Mouse (Mus musculus): ENCODE data around the gene Mrs2. TPM values are rescaled to one million over a fixed set of nuclear protein-coding genes. Genes with fewer than 3 reads are reported as not detected.
"Not testable (repeated sequence)": the region's sequence is repeated elsewhere in the genome, so short reads cannot be mapped to it uniquely, and the experiment has no call there.

The Mrs2 gene
- polyA plus RNA-seq, 1 experiment from 2014 or later: 24.6 TPM

- no peak for DNase-seq (ENCODE audit: low spot score)
Measured at GRCm38 (mm10) chr13:24981031-24981430, 39.1 kb downstream of the Mrs2 start.

- DNase-seq (ENCODE audit: low spot score): no peak
Measured at GRCm38 (mm10) chr13:24977820-24978342, 42.3 kb downstream of the Mrs2 start.

GRCm38 (mm10) chr13:24976384-24976783 is 43.8 kb downstream of the Mrs2 start:
- DNase-seq (ENCODE audit: low spot score): no peak

- DNase-seq (ENCODE audit: low spot score): not testable (repeated sequence)
Measured at GRCm38 (mm10) chr13:24971776-24972175, 48.4 kb downstream of the Mrs2 start.

GRCm38 (mm10) chr13:24965846-24966201 is 54.4 kb downstream of the Mrs2 start:
- DNase-seq (ENCODE audit: low spot score): no peak

GRCm38 (mm10) chr13:24965130-24965845 is 54.9 kb downstream of the Mrs2 start:
- peak; percentile 31 for DNase-seq (ENCODE audit: low spot score)

GRCm38 (mm10) chr13:24962119-24962518 is 58.1 kb downstream of the Mrs2 start:
- DNase-seq (ENCODE audit: low spot score): no peak

- no peak for DNase-seq (ENCODE audit: low spot score)
Measured at GRCm38 (mm10) chr13:24960084-24960483, 60.1 kb downstream of the Mrs2 start.

- no peak for DNase-seq (ENCODE audit: low spot score)
Measured at GRCm38 (mm10) chr13:24958671-24959070, 61.5 kb downstream of the Mrs2 start.

- no peak for DNase-seq (ENCODE audit: low spot score)
Measured at GRCm38 (mm10) chr13:24955500-24955899, 64.7 kb downstream of the Mrs2 start.

- no peak for DNase-seq (ENCODE audit: low spot score)
Measured at GRCm38 (mm10) chr13:24955091-24955490, 65.1 kb downstream of the Mrs2 start.

GRCm38 (mm10) chr13:24952659-24953058 is 67.5 kb downstream of the Mrs2 start:
- DNase-seq (ENCODE audit: low spot score): no peak

- no peak for DNase-seq (ENCODE audit: low spot score)
Measured at GRCm38 (mm10) chr13:24948870-24949269, 71.3 kb downstream of the Mrs2 start.

GRCm38 (mm10) chr13:24947158-24947557 is 73.0 kb downstream of the Mrs2 start:
- no peak for DNase-seq (ENCODE audit: low spot score)

GRCm38 (mm10) chr13:24945567-24945966 is 74.6 kb downstream of the Mrs2 start:
- no peak for DNase-seq (ENCODE audit: low spot score)

GRCm38 (mm10) chr13:24943303-24943702 is 76.9 kb downstream of the Mrs2 start:
- DNase-seq (ENCODE audit: low spot score): no peak

GRCm38 (mm10) chr13:24942512-24943282 is 77.5 kb downstream of the Mrs2 start, which contains the start of gene Gpld1:
Gene Gpld1 (plus strand): TSS chr13:24943152.
- DNase-seq (ENCODE audit: low spot score): no peak

GRCm38 (mm10) chr13:24939472-24939871 is 80.7 kb downstream of the Mrs2 start:
- DNase-seq (ENCODE audit: low spot score): no peak

GRCm38 (mm10) chr13:24938683-24939082 is 81.5 kb downstream of the Mrs2 start:
- DNase-seq (ENCODE audit: low spot score): peak; percentile 48

- DNase-seq (ENCODE audit: low spot score): no peak
Measured at GRCm38 (mm10) chr13:24937839-24938166, 82.4 kb downstream of the Mrs2 start.
